Mouse (Mus musculus) heart, postnatal 36 days (tissue): ENCODE data around the gene Snapc5. TPM values are rescaled to one million over a fixed set of nuclear protein-coding genes. Genes with fewer than 3 reads are reported as not detected.

Source experiments
- microRNA-seq, 2 experiments: library from miRNA; unstranded; fragments of <30 nt; microRNA quantifications; one replicate each; pipeline ENCODE4 v1.2.0; 2021; ENCODE audit warnings: borderline number of aligned reads in 2 of 2
- total RNA-seq, 2 experiments: library from RNA; stranded (reverse); gene quantifications; 2 replicates each; pipeline ENCODE4 v1.2.3; 2021

Gene Snapc5
- total RNA-seq, 2 experiments from 2014 or later: 21.8 to 22.6 TPM

Small RNA genes lying within 50 kb of the gene (microRNA-seq; reads per million reads assigned to microRNA genes)
- gene Gm24106: 0 reads per million in 2 experiments

Other genes starting within 250 kb of the Snapc5 start
- gene Smad6, start 157.2 kb upstream of the Snapc5 start, total RNA-seq: 10 to 100 TPM; 11.4 to 16.3 TPM
- gene Lctl, start 62.1 kb upstream of the Snapc5 start, total RNA-seq: not detected
- gene Zwilch, start 6.2 kb upstream of the Snapc5 start, total RNA-seq: under 1 TPM; 0.61 to 0.79 TPM
- 100 to 1,000 TPM; 454 to 482 TPM for gene Rpl4, start 5.9 kb upstream of the Snapc5 start, total RNA-seq
- gene Uchl4, start 55.9 kb downstream of the Snapc5 start, total RNA-seq: 1 to 10 TPM; 1.8 to 3.1 TPM
- gene Map2k1, start 74.4 kb downstream of the Snapc5 start, total RNA-seq: 10 to 100 TPM; 50.1 to 52.8 TPM
- gene Tipin, start 102.3 kb downstream of the Snapc5 start, total RNA-seq: 10 to 100 TPM; 10.5 to 10.9 TPM
- 10 to 100 TPM; 24.8 to 28.1 TPM for gene Dis3l, start 162.0 kb downstream of the Snapc5 start, total RNA-seq
- 1 to 10 TPM; 1.6 to 4.6 TPM for gene Megf11, start 206.4 kb downstream of the Snapc5 start, total RNA-seq